Mouse (Mus musculus) c-Kit-positive CD71-positive TER-119-positive erythroid progenitor cells, embryonic 14.5 days (primary cell): ENCODE measurements around the gene Pex11g.

Experiments
- DNase-seq: peaks from one replicate; pipeline ENCODE4 v3.0.0-alpha.2; 2013; ENCODE audit warnings: low spot score

The Pex11g gene

DNA sequence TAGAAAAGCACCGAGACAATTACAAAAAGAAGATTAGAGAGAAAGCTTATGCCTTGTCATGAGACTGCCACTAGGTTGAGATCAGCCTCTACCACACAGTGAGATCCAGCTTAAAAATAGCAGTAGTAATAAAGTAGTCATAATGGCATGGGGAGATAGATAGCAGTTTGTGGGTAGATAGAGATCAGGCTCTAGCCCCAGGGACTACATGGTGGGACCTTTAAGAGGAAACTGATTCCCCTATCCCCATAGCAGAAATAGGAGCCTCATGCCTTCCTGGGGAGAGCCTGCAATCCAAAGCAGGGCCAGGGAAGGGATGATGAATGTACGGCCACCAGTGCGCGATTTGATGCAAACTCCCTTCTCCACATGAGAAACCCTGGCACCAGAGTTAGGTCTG, 52.2 kb downstream of the Pex11g start:
- no peak for DNase-seq

DNA sequence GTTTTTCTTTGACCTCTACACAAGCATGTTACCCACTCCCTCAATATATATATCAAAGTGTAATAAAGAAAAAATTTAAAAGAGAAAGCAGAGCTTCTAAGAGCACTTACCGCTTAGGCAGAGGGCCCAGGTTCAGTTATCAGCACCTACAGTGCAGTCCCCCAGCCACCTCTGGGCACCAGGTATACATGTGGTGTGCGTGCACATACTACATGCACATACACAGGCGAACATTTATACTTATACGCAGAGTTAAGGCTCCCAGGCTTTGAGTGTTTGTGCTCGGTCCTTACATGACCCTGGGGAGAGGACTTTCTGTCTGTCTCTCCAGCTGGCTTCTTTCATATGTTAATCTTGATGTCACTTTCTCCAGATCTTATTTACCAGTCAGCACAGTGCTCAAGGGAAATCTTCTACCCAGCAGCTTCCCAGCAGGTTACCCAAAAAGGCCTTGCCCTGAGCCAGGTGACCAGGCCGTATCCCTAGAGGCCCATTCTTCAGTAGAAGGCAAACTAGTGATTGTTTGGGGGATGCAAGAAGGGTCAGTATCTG, 52.8 kb downstream of the Pex11g start:
- DNase-seq: no peak

DNA sequence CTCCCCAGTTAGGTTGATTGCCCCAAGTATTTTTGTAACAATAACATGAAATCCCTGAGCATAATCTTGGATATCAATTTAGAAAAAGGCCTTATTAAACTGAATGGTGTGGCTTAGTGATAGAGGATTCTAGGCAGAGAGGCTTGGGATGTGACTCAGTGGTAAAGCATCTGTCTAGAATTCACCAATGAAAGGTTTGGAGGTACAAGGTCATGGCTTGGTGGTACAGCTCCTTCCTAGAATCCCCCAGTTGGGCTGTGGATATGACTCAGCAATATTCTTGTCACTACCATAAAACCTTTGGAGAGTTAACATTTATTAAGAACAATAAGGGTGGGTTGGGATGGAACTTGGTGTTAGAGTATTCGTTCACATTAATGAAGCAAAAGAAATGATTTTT, 54.7 kb downstream of the Pex11g start:
- DNase-seq: peak; percentile 20

DNA sequence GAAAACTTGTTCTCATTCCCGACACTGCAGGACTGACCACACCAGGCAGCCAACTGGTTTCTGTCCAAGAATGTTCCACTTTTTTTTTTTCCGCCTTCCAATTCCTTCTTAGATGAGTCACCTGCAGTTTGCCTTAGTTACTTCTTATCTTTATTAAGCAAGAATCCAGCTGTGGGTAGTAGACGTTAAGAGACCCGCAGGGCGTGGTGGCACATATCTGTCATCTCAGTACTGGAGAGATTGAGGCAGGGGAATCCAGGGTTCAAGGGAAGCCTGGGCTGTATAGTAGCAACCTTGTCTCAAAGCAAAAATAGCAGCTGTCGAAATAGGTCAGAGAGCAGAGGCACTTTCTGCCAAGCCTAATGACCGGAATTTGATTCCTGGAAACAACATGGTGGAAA, 55.6 kb downstream of the Pex11g start:
- DNase-seq: peak; percentile 72

DNA sequence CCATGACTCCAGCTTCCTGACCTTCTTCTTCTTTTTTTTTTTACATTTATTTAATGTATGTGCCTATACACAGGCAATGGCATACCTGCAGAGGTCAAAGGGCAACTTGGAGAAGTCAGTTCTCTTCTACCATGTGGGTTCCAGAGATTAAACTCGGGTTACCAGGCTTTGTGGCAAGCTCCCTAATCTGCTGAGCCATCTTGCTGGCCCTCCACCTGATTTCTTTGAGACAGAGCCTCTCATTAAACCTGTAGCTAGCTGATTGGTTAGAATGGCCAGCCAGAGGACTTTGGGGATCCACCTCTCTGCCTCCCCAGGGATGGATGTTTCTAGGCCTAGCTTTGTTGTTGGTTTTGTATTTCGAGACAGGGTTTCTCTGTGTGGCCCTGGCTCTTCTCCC, 56.4 kb downstream of the Pex11g start:
- DNase-seq: peak; percentile 51

DNA sequence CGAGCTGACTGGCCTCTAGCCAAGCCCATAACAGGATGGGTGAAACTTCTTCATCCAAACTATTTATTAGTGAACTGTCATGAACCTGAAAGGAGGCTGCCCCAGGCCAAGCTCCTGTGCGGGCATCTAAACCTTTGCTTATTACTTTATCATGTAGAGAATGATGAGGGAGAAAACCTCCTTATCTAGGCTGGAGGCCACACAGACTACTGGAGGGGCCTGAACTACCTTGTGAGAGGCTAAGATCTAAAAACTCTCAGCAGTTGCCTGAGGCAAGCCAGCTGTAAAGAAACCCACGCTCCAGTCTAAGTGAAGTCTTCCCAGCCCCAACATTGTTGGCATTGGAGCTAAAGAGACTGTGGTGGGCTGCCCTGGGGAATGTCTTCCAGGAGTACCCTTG, 60.1 kb downstream of the Pex11g start:
- DNase-seq: no peak
